Mouse (Mus musculus) heart, adult 18-20 months (tissue): ENCODE results near the gene Plcb4. TPM values are rescaled to one million over a fixed set of nuclear protein-coding genes. Genes with fewer than 3 reads are reported as not detected.

Source experiments
- DNase-seq, 2 experiments: peaks; one replicate each; pipeline ENCODE4 v3.0.0; 2021 to 2022; ENCODE audit warnings: mixed read lengths in 1 of 2
- total RNA-seq, 2 experiments: library from RNA; stranded (reverse); gene quantifications; 2 replicates each; pipeline ENCODE4 v1.2.3; 2021

Plcb4 gene
- total RNA-seq, 2 experiments from 2014 or later = 49.1 to 58.5 TPM

- peak; percentile 38 to 54 for DNase-seq
Measured at GRCm38 (mm10) chr2:135761226-135761802, 102.5 kb downstream of the Plcb4 start.

GRCm38 (mm10) chr2:135764706-135765105 is 105.9 kb downstream of the Plcb4 start:
- no peak for DNase-seq

- DNase-seq = no peak
Measured at GRCm38 (mm10) chr2:135766471-135767063, 107.8 kb downstream of the Plcb4 start.

GRCm38 (mm10) chr2:135767535-135767934 is 108.7 kb downstream of the Plcb4 start:
- DNase-seq = peak in 1 of 2 experiments; percentile 27

- no peak for DNase-seq
Measured at GRCm38 (mm10) chr2:135769701-135770100, 110.9 kb downstream of the Plcb4 start.

- DNase-seq = no peak
Measured at GRCm38 (mm10) chr2:135770226-135770625, 111.4 kb downstream of the Plcb4 start.

- DNase-seq = no peak
Measured at GRCm38 (mm10) chr2:135773194-135773972, 114.6 kb downstream of the Plcb4 start.

- peak in 1 of 2 experiments; percentile 40 for DNase-seq
Measured at GRCm38 (mm10) chr2:135775026-135775425, 116.2 kb downstream of the Plcb4 start.

GRCm38 (mm10) chr2:135776131-135776775 is 117.4 kb downstream of the Plcb4 start:
- no peak for DNase-seq

- no peak for DNase-seq
Measured at GRCm38 (mm10) chr2:135781391-135781790, 122.6 kb downstream of the Plcb4 start.

GRCm38 (mm10) chr2:135787415-135787814 is 128.6 kb downstream of the Plcb4 start:
- DNase-seq = no peak

GRCm38 (mm10) chr2:135792907-135793306 is 134.1 kb downstream of the Plcb4 start:
- no peak for DNase-seq

GRCm38 (mm10) chr2:135796684-135797083 is 137.9 kb downstream of the Plcb4 start:
- no peak for DNase-seq

GRCm38 (mm10) chr2:135797677-135798546 is 139.1 kb downstream of the Plcb4 start:
- DNase-seq = peak; percentile 35 to 53

- DNase-seq = peak in 1 of 2 experiments; percentile 19
Measured at GRCm38 (mm10) chr2:135799149-135799770, 140.4 kb downstream of the Plcb4 start.

- DNase-seq = no peak
Measured at GRCm38 (mm10) chr2:135800385-135800784, 141.6 kb downstream of the Plcb4 start.

GRCm38 (mm10) chr2:135802878-135803450 is 144.2 kb downstream of the Plcb4 start:
- no peak for DNase-seq

- peak in 1 of 2 experiments; percentile 24 for DNase-seq
Measured at GRCm38 (mm10) chr2:135805748-135806685, 147.2 kb downstream of the Plcb4 start.

GRCm38 (mm10) chr2:135808342-135808741 is 149.5 kb downstream of the Plcb4 start:
- no peak for DNase-seq

GRCm38 (mm10) chr2:135810841-135811240 is 152.0 kb downstream of the Plcb4 start:
- peak; percentile 35 to 46 for DNase-seq
